Mouse (Mus musculus) cerebral cortex, adult 2 months (tissue): ENCODE results near the gene Tepp.

ENCODE experiments used
- WGBS: fragments of 180-500 bp; shearing (Covaris S2); methylation state at CpG from one replicate; pipeline ENCODE4 v1.1.7; 2018; 5-methylcytosine and 5-hydroxymethylcytosine counted together

Gene Tepp

DNA sequence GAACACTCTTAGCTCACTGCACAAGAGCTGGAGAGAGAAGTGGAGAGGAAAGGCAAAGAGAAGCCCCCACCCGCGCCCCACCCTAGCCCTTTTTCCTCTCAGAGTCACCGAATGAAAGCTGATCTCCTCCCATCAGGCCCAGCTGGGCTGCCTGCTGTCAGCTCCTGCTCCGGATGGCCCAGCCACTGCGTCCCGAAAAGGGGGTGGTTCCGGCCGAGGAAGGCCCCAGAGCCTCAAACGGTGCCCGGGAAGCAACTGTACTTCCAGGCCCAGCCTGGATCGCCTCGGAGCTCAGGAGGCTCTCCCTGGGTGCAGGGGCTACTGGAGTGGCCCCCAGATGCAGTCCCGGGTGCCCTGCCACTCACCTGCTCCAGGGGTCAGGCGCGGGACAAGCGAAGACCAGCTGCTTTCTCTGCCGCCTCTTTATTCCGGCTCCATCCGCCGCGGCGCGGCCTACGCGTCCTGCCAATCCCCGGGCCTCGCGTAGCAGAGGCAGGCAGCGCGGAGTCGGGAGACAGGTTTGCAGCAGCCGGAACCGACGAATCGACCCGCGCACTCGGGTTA, 20.9 kb downstream of the Tepp start:
- WGBS, result under 1% methylated on average over 38 of the region's 38 CpGs

- 1% methylated on average over 75 of the region's 80 CpGs for WGBS
Measured at GRCm38 (mm10) chr8:95331720-95332436, 21.5 kb downstream of the Tepp start, which contains the start of the genes Zfp319 and Usb1. Zfp319 (minus strand) TSS chr8:95331950. Usb1 (plus strand) TSS chr8:95332284.

DNA sequence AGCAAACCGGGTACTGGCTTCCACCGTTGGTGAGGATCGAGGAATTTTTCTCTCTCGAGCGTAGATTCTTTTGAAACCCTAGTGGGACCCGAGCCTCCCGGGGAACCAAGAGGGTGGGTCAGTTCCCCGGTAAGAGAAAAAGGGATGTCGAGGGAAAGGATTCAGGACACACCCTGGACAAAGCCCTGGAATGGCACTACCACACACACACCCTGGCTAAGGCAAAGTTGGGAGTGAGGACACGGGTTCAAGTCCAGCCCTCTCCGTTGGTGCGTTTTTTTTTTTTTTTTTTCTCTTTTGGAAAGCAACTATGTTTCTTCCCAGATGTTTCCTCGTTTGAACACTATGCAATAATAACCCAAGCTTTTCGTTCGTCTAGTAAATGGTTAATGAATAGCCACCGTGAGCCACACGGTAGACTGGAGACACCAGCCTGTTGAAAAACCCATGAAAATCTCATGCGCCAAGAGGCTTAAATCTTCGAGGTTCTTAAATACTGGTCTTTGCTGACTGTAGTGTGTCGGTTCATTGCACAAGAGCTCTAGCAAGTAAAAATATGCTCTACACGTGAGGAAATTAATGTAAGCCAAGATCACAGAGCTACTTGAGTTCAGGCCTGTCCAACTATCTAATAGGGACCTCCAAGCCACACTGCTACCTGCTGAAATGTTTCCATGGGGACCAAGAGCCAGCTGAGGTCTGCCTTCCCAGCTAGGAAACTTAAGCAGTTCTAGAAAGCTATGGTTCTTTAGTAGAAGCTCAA, 22.3 kb downstream of the Tepp start:
- WGBS, result 16% methylated on average over 21 of the region's 21 CpGs

- 83% methylated on average over 1 of the region's 1 CpGs for WGBS
Measured at GRCm38 (mm10) chr8:95335706-95336105, 25.3 kb downstream of the Tepp start.

- WGBS, result 74% methylated on average over 5 of the region's 5 CpGs
Measured at GRCm38 (mm10) chr8:95341721-95342120, 31.4 kb downstream of the Tepp start.

DNA sequence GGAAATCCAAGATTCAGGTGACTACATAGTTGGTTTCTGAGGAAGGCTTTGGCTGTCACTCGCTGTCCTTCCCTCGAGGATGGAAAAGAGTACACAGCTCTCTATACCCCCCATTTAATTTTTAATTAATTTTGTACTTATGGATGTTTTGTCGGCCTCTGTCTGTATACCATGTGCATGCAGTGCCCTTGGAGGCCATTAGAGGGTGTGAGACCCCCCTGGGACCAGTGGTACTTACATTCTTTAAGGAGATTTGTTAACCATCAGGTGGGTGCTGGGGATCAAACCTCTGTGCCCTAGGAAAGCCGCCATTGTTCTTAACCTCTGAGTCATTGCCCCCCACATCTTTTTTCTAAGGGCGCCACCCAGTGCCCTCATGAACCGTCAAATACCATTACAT, 34.3 kb downstream of the Tepp start:
- WGBS, result 86% methylated on average over 6 of the region's 6 CpGs

DNA sequence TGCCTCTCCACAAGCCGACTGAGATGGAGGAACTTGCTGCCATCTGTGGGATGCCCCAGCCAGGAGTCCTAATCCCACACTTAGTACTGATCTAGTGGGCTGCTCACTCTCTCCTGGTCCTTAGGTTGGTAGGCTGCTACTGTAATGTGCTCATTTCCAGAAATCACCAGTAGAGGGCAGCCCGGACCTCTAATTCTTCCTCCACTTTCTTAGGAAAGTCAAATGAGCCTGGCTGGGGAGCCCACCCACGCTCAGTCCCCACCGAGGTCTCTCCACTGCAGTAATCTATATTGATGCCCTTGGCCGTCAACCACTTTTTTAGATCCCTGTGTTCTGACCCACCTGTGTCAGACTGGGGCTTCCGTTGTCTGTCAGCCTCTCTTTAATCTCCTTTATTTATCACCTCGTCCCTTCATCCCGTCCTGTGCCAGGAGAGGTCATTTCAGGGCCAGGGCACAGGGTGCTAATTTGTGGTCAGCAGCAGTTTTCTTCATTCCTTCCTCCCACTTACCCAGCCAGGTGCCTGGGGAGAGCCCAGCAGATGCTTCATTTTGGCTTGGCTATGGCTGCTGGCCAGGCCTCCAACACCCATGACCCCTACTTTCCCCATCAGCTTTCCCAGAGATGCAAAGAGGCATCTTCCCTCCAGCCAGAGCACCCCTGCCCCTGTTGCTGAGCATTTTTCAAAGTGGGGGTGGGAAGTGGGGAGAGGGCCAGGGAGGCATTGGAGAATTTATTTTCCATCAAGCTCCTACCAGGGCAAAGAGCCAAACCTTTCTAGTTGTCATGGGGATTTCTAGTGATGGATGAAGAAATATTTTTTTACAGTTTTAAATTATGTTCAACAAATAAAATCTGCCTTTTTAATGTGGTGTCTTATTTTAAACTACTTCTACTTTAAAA, 36.5 kb downstream of the Tepp start:
- WGBS, result 36% methylated on average over 8 of the region's 8 CpGs

GRCm38 (mm10) chr8:95348356-95348755, 38.0 kb downstream of the Tepp start:
- WGBS, result 82% methylated on average over 2 of the region's 2 CpGs

DNA sequence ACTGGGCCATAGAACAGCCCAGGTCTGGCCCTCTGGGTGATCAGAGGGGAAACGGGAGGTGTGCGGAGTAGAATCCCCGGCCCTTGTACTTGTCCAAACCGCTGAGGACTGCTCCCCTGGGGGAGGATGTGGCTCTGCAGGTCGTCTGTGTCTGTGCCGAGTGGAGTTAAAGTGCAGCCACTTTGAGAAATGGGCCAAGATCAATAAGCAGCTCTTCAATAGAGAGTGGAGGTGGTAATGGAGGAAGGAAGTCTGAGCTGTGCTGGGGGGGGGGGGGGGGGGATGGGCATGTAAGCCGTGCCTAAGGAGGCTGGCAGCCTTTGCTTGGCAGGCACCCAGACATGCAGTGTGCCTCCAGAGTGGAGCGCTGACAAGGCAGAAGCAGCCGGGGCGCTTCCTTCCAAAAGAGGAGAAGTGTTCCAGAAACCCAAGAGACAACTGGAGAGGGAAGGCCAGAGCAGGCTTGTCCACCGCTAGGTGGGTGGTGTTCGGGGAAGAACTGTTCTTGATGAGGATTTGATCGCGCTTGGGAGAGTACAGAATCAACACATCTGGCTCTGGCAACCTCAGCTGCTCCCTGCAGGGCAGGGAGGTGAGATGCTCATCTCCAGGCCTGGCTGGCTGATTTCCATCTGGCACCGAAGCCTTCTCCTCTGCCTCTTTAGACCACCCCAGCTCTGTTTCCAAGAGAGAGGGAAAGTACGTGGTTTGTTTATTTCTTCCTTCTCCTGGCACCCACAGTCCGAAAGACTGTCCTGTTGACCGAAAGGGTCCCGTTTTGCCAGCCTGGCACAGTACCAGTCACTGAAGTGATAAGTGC, 38.7 kb downstream of the Tepp start:
- 12% methylated on average over 19 of the region's 19 CpGs for WGBS

DNA sequence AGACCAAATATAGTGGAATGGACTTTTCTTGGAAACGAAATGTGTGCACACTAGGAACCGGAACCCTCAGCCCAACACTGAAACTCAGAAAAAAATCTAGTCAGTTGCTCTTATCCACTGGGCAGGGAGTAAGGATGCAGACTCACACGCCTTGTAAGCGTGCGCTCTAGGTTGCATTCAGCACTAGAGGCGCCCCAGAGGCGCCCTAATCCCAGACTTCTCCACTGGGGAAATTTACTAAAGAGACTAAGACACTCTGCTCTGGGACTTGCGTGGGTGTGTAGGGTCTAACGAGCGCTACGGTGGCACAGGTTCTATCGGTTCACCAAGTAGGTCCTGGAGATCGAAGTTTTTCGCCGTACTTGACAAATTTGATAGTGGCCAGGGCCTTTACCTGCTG, 41.1 kb downstream of the Tepp start:
- 3% methylated on average over 15 of the region's 15 CpGs for WGBS

GRCm38 (mm10) chr8:95352151-95352870, 41.9 kb downstream of the Tepp start, which contains the start of gene Mmp15:
Mmp15 (plus strand) TSS chr8:95352268.
- under 1% methylated on average over 80 of the region's 80 CpGs for WGBS

DNA sequence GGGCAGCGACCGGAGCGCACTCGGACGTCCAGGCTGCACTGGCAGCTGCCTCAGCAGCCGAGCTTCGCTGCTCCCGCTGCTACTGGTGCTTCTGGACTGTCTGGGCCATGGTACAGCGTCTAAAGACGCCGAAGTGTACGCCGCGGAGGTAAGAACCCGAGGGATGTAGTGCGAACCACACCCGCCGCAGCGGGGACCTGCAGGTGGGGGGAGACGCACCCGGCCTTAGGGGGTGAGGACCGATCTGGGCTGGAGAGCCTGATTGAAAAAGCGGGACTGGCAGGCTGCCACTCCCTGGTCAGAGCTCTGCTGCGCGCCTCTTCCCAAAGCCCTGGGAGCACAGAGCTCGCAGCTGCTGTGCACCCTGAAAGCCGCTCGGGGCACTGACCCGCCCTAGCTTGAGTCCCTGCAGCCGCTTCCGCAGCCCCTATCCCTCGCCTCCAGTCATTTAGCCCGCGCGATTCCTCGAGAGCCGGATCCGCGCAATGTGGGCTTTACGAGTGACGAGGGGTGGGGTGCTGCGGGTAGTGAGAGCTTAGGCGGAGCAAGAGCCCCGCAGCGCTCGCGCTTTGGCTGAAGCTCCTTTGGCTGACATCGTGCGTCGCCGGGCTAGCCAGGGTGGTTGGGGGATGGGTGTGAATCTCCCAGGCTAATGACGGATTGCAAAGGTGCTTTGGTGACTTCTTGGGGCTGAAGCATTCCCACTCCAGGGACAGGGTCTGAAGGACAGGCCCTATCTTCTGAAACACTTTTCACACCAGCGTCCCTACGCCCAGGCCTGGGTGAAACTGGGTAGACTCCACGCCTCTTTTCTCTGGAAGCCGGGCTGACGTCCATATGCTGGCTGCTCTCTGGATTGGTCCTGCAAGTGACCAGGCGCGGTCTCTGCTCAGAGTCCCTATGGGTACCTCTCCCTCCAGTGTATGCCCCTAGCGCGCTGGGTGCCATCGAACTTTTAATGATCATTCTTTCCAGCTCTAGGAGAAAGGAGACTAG, 42.8 kb downstream of the Tepp start:
- 11% methylated on average over 62 of the region's 62 CpGs for WGBS

DNA sequence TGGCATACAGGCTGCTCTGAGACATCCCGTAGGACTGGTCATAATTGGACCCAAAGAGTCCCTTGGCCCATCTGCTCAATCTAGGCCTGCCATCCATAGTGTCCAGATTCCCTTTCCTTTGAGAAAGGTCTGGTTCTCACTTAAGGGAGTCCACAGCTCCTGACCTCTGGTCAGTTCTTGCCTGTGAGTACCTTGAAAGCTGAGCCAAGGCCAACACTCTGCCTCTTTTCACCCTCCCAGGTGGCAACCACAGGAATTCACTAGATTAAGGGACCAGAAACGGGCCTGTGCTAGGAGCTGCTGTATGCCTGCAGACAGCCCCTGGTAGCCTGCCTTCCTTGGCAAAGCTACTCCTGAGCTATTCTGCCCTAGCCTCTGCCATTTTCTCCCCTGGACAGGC, 44.2 kb downstream of the Tepp start:
- WGBS, result 96% methylated on average over 2 of the region's 2 CpGs

DNA sequence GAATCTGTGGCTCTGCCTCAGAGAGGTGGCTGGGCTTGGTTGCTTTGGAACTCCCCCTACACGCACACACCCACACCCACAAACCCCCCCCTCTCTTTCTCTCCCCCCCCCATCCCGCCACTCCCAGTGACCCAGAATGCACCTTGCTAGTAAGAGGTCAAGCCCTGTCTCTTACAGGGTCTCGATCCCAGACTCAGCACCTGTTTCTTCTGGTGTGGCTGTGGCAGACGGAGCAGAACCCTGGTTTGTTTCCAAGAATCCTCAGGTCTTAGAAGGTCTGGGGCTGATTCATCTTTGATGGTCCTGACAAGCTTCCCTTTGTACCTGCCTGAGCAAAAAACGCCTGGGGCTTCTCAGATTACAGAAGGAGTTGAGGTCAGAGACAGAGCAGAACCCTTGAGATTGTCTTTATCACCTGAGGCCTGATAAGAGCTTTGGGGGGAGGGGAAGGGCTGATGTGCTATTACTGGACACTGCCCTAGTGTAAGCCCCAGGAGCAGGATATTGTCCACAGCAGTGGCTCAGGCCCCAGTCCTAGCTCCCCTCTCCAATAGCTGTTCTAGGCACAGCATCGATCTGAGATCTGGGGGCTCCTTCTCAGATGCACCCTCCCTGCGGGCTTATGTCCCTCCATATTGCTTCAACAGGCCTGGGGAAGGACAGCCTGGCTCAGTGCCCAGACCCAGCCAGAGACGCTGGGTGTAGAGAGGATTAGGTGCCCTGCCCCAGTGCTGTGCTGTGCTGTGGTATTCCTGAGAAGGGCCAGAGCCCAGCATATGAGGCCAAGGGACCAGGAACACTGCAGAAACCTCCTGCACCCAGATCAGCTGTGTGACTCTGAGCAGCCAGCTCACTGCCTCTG, 48.4 kb downstream of the Tepp start:
- WGBS, result 71% methylated on average over 8 of the region's 8 CpGs

GRCm38 (mm10) chr8:95360181-95361015, 50.0 kb downstream of the Tepp start:
- 62% methylated on average over 7 of the region's 7 CpGs for WGBS

- 78% methylated on average over 3 of the region's 3 CpGs for WGBS
Measured at GRCm38 (mm10) chr8:95361016-95361341, 50.6 kb downstream of the Tepp start.

DNA sequence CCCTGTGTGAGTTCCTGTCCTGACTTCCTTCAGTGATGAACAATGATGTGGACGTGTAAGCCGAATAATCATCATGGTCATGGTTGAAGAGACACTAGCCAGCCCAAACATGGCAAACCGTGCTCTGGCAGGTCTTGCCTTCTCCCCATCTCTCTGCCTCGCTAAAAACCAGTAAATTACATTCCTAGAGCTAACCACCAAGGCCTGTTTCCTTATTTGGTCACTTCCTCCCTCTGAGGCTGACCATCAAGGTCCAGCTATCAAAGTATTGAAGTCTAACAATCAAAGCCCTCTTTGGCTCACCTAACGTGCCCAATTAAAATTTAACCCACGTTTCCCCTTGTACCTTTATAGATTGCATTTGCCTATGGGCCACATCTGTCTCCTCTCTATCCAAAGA, 51.9 kb downstream of the Tepp start:
- 64% methylated on average over 6 of the region's 6 CpGs for WGBS
